21 mouse cellular contexts compared by ENCODE assay signal in genomic region chr12:71337025-71337582, GRCm38 (mm10). TPM values are rescaled to one million over a fixed set of nuclear protein-coding genes. Genes with fewer than 3 reads are reported as not detected.
DNase-seq lines count a peak whose midpoint lies in the region; ATAC-seq and TF ChIP-seq lines count a peak whose summit lies in the region.
"Had no signal": no experiment of that assay in that cellular context is flagged by ENCODE, and none has a peak within 500 bp of the region (broad histone marks: within the 10 kb centered on the region; RNA-seq: fewer than 3 reads in every experiment).

No protein-coding gene starts in this region.

- H3K4me2 ChIP-seq in midbrain, embryonic 12.5 days (replicated peaks): no peak overlapping the region
- H3K4me2 ChIP-seq in midbrain, postnatal 0 days (ENCODE audit: low read depth, low read length, poor library complexity, severe bottlenecking): no peak overlapping the region
- H3K4me2 ChIP-seq in heart, embryonic 13.5 days: peak overlapping the region; percentile 24
- H3K4me2 ChIP-seq in forebrain, embryonic 16.5 days (ENCODE audit: low read length): no peak overlapping the region
- H3K4me2 ChIP-seq: liver, embryonic 12.5 days; lung, embryonic 15.5 days; midbrain, embryonic 15.5 days had no signal

- no peak overlapping the region for H3K27ac ChIP-seq in cerebellum, adult 2 months (ENCODE audit: insufficient read depth, low read length)
- 0 out of 2 replicates have a peak overlapping the region, but pooled peaks have one; percentile 5 for H3K27ac ChIP-seq in midbrain, embryonic 12.5 days (replicated peaks)
- H3K27ac ChIP-seq in midbrain, postnatal 0 days (ENCODE audit: low read depth, low read length): no peak overlapping the region
- H3K27ac ChIP-seq in heart, embryonic 13.5 days (replicated peaks): peak overlapping the region; percentile 51
- no peak overlapping the region for H3K27ac ChIP-seq in forebrain, embryonic 16.5 days (ENCODE audit: low read length)
- H3K27ac ChIP-seq: kidney, postnatal 0 days; layer of hippocampus, adult 2 months; limb, embryonic 10.5 days; liver, embryonic 12.5 days; lung, embryonic 15.5 days; midbrain, embryonic 15.5 days had no signal

- H3K9me3 ChIP-seq in midbrain, embryonic 12.5 days: no peaks in the 10 kb centered on the region
- no peaks in the 10 kb centered on the region for H3K9me3 ChIP-seq in midbrain, postnatal 0 days (ENCODE audit: low read length)
- no peaks in the 10 kb centered on the region for H3K9me3 ChIP-seq in heart, embryonic 13.5 days
- no peaks in the 10 kb centered on the region for H3K9me3 ChIP-seq in forebrain, embryonic 16.5 days (ENCODE audit: control insufficient read depth, low read length)
- H3K9me3 ChIP-seq: limb, embryonic 10.5 days; liver, embryonic 12.5 days; lung, embryonic 15.5 days; midbrain, embryonic 15.5 days had no signal

- 35% methylated on average over 11 of the region's 11 CpGs for WGBS in cerebellum, adult 2 months
- 76% methylated on average over 11 of the region's 11 CpGs for WGBS in midbrain, embryonic 12.5 days
- 73% methylated on average over 11 of the region's 11 CpGs for WGBS in midbrain, postnatal 0 days
- 18% methylated on average over 11 of the region's 11 CpGs for WGBS in heart, embryonic 13.5 days
- 74% methylated on average over 11 of the region's 11 CpGs for WGBS in forebrain, embryonic 16.5 days

- H3K27me3 ChIP-seq in cerebellum, adult 2 months (ENCODE audit: control insufficient read depth, insufficient read depth, low read length): no peaks in the 10 kb centered on the region
- H3K27me3 ChIP-seq in midbrain, embryonic 12.5 days: no peaks in the 10 kb centered on the region
- H3K27me3 ChIP-seq in midbrain, postnatal 0 days (ENCODE audit: insufficient read depth, low read length): no peaks in the 10 kb centered on the region
- H3K27me3 ChIP-seq in heart, embryonic 13.5 days (replicated peaks): no peaks in the 10 kb centered on the region
- no peaks in the 10 kb centered on the region for H3K27me3 ChIP-seq in forebrain, embryonic 16.5 days (replicated peaks; ENCODE audit: control insufficient read depth, insufficient read depth, low read length)
- H3K27me3 ChIP-seq: liver, embryonic 12.5 days; lung, embryonic 15.5 days; midbrain, embryonic 15.5 days; Patski had no signal

- TF ChIP-seq POLR2A in cerebellum, adult 2 months (IDR thresholded peaks at IDR 0.05; ENCODE audit: borderline replicate concordance, insufficient read depth, low read length): no peak

- no peak overlapping the region for H3K9ac ChIP-seq in midbrain, embryonic 12.5 days (replicated peaks)
- H3K9ac ChIP-seq in midbrain, postnatal 0 days (replicated peaks; ENCODE audit: low read length, poor library complexity, severe bottlenecking): no peak overlapping the region
- H3K9ac ChIP-seq in heart, embryonic 13.5 days: no peak overlapping the region
- H3K9ac ChIP-seq in forebrain, embryonic 16.5 days (replicated peaks; ENCODE audit: low read depth, low read length): no peak overlapping the region
- H3K9ac ChIP-seq: liver, embryonic 12.5 days; lung, embryonic 15.5 days; midbrain, embryonic 15.5 days had no signal

- TF ChIP-seq CTCF in cerebellum, adult 2 months (IDR thresholded peaks at IDR 0.05; ENCODE audit: borderline replicate concordance, insufficient read depth, low read depth, low read length): no peak
- no peak for TF ChIP-seq CTCF in midbrain, postnatal 0 days (IDR thresholded peaks at IDR 0.05)

- peaks cover 17% of the 10 kb centered on the region for H3K4me1 ChIP-seq in cerebellum, adult 2 months (ENCODE audit: control insufficient read depth, insufficient read depth, low read length)
- peaks cover 23% of the 10 kb centered on the region for H3K4me1 ChIP-seq in midbrain, embryonic 12.5 days
- H3K4me1 ChIP-seq in midbrain, postnatal 0 days (ENCODE audit: insufficient read depth, low read length): 0 out of 2 replicates have a peak, but pooled peaks cover 2% of the 10 kb centered on the region
- peaks cover 73% of the 10 kb centered on the region for H3K4me1 ChIP-seq in heart, embryonic 13.5 days
- H3K4me1 ChIP-seq in forebrain, embryonic 16.5 days (replicated peaks; ENCODE audit: control insufficient read depth, insufficient read depth, low read length): 0 out of 2 replicates have a peak, but pooled peaks cover 2% of the 10 kb centered on the region
- H3K4me1 ChIP-seq: liver, embryonic 12.5 days had no signal

- H3K36me3 ChIP-seq in midbrain, embryonic 12.5 days: no peaks in the 10 kb centered on the region
- H3K36me3 ChIP-seq in midbrain, postnatal 0 days (ENCODE audit: insufficient read depth, low read length): no peaks in the 10 kb centered on the region
- H3K36me3 ChIP-seq in heart, embryonic 13.5 days: no peaks in the 10 kb centered on the region
- no peaks in the 10 kb centered on the region for H3K36me3 ChIP-seq in forebrain, embryonic 16.5 days (ENCODE audit: control insufficient read depth, insufficient read depth)
- H3K36me3 ChIP-seq: limb, embryonic 10.5 days; liver, embryonic 12.5 days; lung, embryonic 15.5 days; midbrain, embryonic 15.5 days had no signal

- ATAC-seq in midbrain, embryonic 12.5 days (ENCODE audit: low FRiP score, low read depth): no peak
- ATAC-seq in midbrain, postnatal 0 days (ENCODE audit: low FRiP score): no peak
- no peak; the same call in 1 of the 2 replicates for ATAC-seq in heart, embryonic 13.5 days (ENCODE audit: extremely low read depth, insufficient number of reproducible peaks, low FRiP score, low TSS enrichment)
- ATAC-seq in forebrain, embryonic 16.5 days: no peak
- ATAC-seq in granulocyte monocyte progenitor cell, adult 5-6 weeks (replicated peaks; ENCODE audit: poor library complexity, severe bottlenecking): no peak
- ATAC-seq: activated CD4-positive, CD25-positive, alpha-beta regulatory T cell, adult 4 months; forebrain, embryonic 14.5 days; intestine, postnatal 0 days; liver, embryonic 12.5 days; midbrain, embryonic 15.5 days; Patski had no signal

- H3K4me3 ChIP-seq in cerebellum, adult 2 months (replicated peaks; ENCODE audit: insufficient read depth, low read depth, low read length): no peak overlapping the region
- H3K4me3 ChIP-seq in midbrain, embryonic 12.5 days: no peak overlapping the region
- H3K4me3 ChIP-seq in midbrain, postnatal 0 days (ENCODE audit: low read depth, low read length): no peak overlapping the region
- no peak overlapping the region for H3K4me3 ChIP-seq in heart, embryonic 13.5 days
- H3K4me3 ChIP-seq in forebrain, embryonic 16.5 days (replicated peaks; ENCODE audit: low read length): no peak overlapping the region
- H3K4me3 ChIP-seq: erythroblast, embryonic 14.5 days; layer of hippocampus, adult 2 months; limb, embryonic 10.5 days; liver, embryonic 12.5 days; lung, embryonic 15.5 days; midbrain, embryonic 15.5 days had no signal

- peak; percentile 42 to 65 for DNase-seq in cerebellum, adult 2 months
- no peak for DNase-seq in cerebellum, adult 11 months
- DNase-seq in midbrain, postnatal 0 days (ENCODE audit: low spot score): no peak
- DNase-seq in retina, embryonic 14.5 days (ENCODE audit: low spot score): no peak
- DNase-seq: thymus, postnatal 4 days had no signal

RNA-seq across cellular contexts. Expression of gene Dact1, which starts 27.4 kb away (rescaled TPM):
- 17.0 and 18.7 TPM in 2 replicates for polyA plus RNA-seq in cerebellum, adult 2 months (2012; rRNA removed)
- 30.5 and 32.6 TPM in 2 replicates for polyA plus RNA-seq in midbrain, embryonic 12.5 days (2016; fragmentation: Nextera tagmentation; extraction: Ambion mirVana)
- 63.8 and 64.9 TPM in 2 replicates for total RNA-seq in midbrain, postnatal 0 days (2014; rRNA removed)
- 14.2 and 16.4 TPM in 2 replicates for polyA plus RNA-seq in midbrain, postnatal 0 days (2015; fragmentation: Nextera tagmentation; extraction: Ambion mirVana)
- polyA plus RNA-seq in heart, embryonic 13.5 days (2015; fragmentation: Nextera tagmentation; extraction: Ambion mirVana): 8.6 and 9.7 TPM in 2 replicates
- polyA plus RNA-seq in forebrain, embryonic 16.5 days (2015; fragmentation: Nextera tagmentation; extraction: Ambion mirVana): 31.1 and 31.4 TPM in 2 replicates
- 0.51 and 0.80 TPM in 2 replicates for total RNA-seq in granulocyte monocyte progenitor cell, adult 5-6 weeks (2014; fragmentation: Nextera tagmentation)
- 0.47 TPM in 1 of 2 replicates, not detected in the other for total RNA-seq in granulocyte monocyte progenitor cell, adult 5-6 weeks (2017)
- total RNA-seq: hematopoietic stem cell, adult 5-6 weeks had no signal
- polyA plus RNA-seq: erythroblast, embryonic 14.5 days had no signal

Comparison
In these comparisons a context has a peak if more than half of its experiments do, and no peak if none do; other contexts are left out.
1. DNase-seq: peak in cerebellum, adult 2 months (2 of 2); none in cerebellum, adult 11 months (single experiment), midbrain, postnatal 0 days (single experiment) and retina, embryonic 14.5 days (single experiment).
2. H3K27ac ChIP-seq: peak in midbrain, embryonic 12.5 days (single experiment) and heart, embryonic 13.5 days (single experiment); none in cerebellum, adult 2 months (single experiment), midbrain, postnatal 0 days (single experiment) and forebrain, embryonic 16.5 days (single experiment).